Mouse (Mus musculus): ENCODE data around the gene Lypd6b. TPM values are rescaled to one million over a fixed set of nuclear protein-coding genes. Genes with fewer than 3 reads are reported as not detected.

Lypd6b gene
- total and polyA plus RNA-seq, 2 experiments from 2014 or later, result 0.11 to 0.38 TPM

DNA sequence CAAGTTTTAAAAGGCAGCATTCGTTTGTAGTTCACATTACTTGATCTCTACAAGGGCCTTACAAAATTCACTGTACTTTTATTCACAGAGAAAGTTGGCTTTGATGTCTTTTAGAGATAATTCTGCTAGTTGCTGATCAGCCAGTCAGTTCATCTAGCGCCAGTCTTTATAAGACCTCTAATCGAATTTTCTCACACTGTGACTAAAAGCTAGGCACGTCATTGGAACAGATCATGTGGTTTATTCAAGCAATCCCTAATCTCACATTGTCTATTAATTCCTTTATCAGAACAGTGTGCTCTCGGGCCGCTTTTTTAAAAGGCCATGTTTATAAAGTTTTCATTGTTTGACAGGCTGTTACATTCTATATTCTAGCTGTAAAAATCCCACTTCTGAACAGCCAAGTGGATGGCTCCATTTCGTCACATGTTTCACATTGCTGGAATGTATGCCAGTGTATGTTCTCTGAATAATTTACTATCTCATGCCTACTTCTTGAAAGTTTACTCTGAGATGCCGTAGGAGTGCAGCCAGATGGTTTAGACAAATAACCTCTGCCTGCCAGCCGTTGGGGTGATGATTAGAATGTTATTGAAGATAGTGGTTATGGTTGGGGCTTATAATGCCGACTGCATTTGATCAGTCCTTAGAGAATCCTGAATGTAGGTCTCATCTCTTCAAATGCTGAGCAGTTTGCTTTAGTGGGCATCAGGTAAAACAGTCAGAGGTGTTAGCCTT is 14.1 kb upstream of the Lypd6b start:
- no peak for TF ChIP-seq CTCF (IDR thresholded peaks at IDR 0.05; ENCODE audit: low read depth)
- TF ChIP-seq EP300 (IDR thresholded peaks at IDR 0.05; ENCODE audit: low read depth), result no peak
- Histone ChIP-seq H3K9ac (replicated peaks; ENCODE audit: low read depth, low read length) (no peak overlapping the region), H3K36me3 (replicated peaks; ENCODE audit: control insufficient read depth, insufficient read depth, low read length) (no peaks in the 10 kb centered on the region), H3K27me3 (ENCODE audit: control insufficient read depth, insufficient read depth, low read length) (no peaks in the 10 kb centered on the region), H3K27ac (ENCODE audit: low read depth) (no peak overlapping the region), H3K4me2 (ENCODE audit: low read depth, low read length) (no peak overlapping the region), H3K4me3 (ENCODE audit: low read depth, low read length) (no peak overlapping the region), H3K9me3 (replicated peaks; ENCODE audit: control insufficient read depth, low read length) (no peaks in the 10 kb centered on the region), H3K4me1 (ENCODE audit: control insufficient read depth, insufficient read depth) (peaks cover 7% of the 10 kb centered on the region; the same call in 1 of the 2 replicates)
- ATAC-seq (ENCODE audit: insufficient read depth, low read depth) (no peak), DNase-seq (ENCODE audit: low spot score) (no peak)
- WGBS, result 68% methylated on average over 10 of the region's 10 CpGs

GRCm38 (mm10) chr2:49774180-49774579 is 13.3 kb upstream of the Lypd6b start:
- ATAC-seq (ENCODE audit: insufficient read depth, low read depth), result no peak

GRCm38 (mm10) chr2:49775187-49775586 is 12.3 kb upstream of the Lypd6b start:
- Histone ChIP-seq H3K9me3 (replicated peaks; ENCODE audit: control insufficient read depth, low read length) (no peaks in the 10 kb centered on the region), H3K4me1 (ENCODE audit: control insufficient read depth, insufficient read depth) (peaks cover 7% of the 10 kb centered on the region; the same call in 1 of the 2 replicates), H3K27me3 (ENCODE audit: control insufficient read depth, insufficient read depth, low read length) (no peaks in the 10 kb centered on the region), H3K4me2 (ENCODE audit: low read depth, low read length) (no peak overlapping the region), H3K36me3 (replicated peaks; ENCODE audit: control insufficient read depth, insufficient read depth, low read length) (no peaks in the 10 kb centered on the region), H3K4me3 (ENCODE audit: low read depth, low read length) (no peak overlapping the region), H3K27ac (ENCODE audit: low read depth) (no peak overlapping the region), H3K9ac (replicated peaks; ENCODE audit: low read depth, low read length) (no peak overlapping the region)
- TF ChIP-seq EP300 (IDR thresholded peaks at IDR 0.05; ENCODE audit: low read depth) (no peak), CTCF (IDR thresholded peaks at IDR 0.05; ENCODE audit: low read depth) (no peak)
- ATAC-seq (ENCODE audit: insufficient read depth, low read depth) (no peak), DNase-seq (ENCODE audit: low spot score) (no peak)
- 81% methylated on average over 4 of the region's 4 CpGs for WGBS

More at GRCm38 (mm10) chr2:49774180-49774579, 13.3 kb upstream of the Lypd6b start:
- TF ChIP-seq EP300 (IDR thresholded peaks at IDR 0.05; ENCODE audit: low read depth) (no peak), CTCF (IDR thresholded peaks at IDR 0.05; ENCODE audit: low read depth) (no peak)
- Histone ChIP-seq H3K27ac (ENCODE audit: low read depth) (no peak overlapping the region), H3K9ac (replicated peaks; ENCODE audit: low read depth, low read length) (no peak overlapping the region), H3K27me3 (ENCODE audit: control insufficient read depth, insufficient read depth, low read length) (no peaks in the 10 kb centered on the region), H3K4me1 (ENCODE audit: control insufficient read depth, insufficient read depth) (peaks cover 7% of the 10 kb centered on the region; the same call in 1 of the 2 replicates), H3K9me3 (replicated peaks; ENCODE audit: control insufficient read depth, low read length) (no peaks in the 10 kb centered on the region), H3K4me2 (ENCODE audit: low read depth, low read length) (no peak overlapping the region), H3K36me3 (replicated peaks; ENCODE audit: control insufficient read depth, insufficient read depth, low read length) (no peaks in the 10 kb centered on the region), H3K4me3 (ENCODE audit: low read depth, low read length) (no peak overlapping the region)
- DNase-seq (ENCODE audit: low spot score), result no peak

DNA sequence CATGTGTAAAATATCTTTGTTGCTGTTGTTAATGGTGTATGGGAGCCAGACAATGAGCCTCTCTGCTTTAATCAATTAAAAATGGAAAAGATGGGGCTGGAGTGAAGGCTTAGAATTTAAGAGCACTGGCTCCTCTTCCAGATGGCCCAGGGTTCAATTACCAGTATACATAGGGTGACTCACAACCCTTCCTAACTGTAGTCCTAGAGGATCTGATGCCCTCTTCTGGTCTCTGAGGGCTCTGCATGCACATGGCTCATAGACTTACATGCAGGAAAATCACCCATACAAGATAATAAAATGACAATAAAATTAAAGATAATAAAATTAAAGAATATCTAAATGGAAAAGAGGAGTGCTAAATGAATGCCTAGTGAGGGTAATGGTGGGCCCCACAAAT is 11.8 kb upstream of the Lypd6b start:
- no peak overlapping the region for H3K4me3 ChIP-seq (ENCODE audit: low read depth, low read length)
- DNase-seq (ENCODE audit: low spot score) (no peak), ATAC-seq (ENCODE audit: insufficient read depth, low read depth) (no peak)
- H3K27me3 ChIP-seq (ENCODE audit: control insufficient read depth, insufficient read depth, low read length), result no peaks in the 10 kb centered on the region
- no peaks in the 10 kb centered on the region for H3K36me3 ChIP-seq (replicated peaks; ENCODE audit: control insufficient read depth, insufficient read depth, low read length)
- TF ChIP-seq EP300 (IDR thresholded peaks at IDR 0.05; ENCODE audit: low read depth) (no peak), CTCF (IDR thresholded peaks at IDR 0.05; ENCODE audit: low read depth) (no peak)
- no peak overlapping the region for H3K4me2 ChIP-seq (ENCODE audit: low read depth, low read length)
- no peak overlapping the region for H3K9ac ChIP-seq (replicated peaks; ENCODE audit: low read depth, low read length)
- H3K9me3 ChIP-seq (replicated peaks; ENCODE audit: control insufficient read depth, low read length), result no peaks in the 10 kb centered on the region
- no peak overlapping the region for H3K27ac ChIP-seq (ENCODE audit: low read depth)
- H3K4me1 ChIP-seq (ENCODE audit: control insufficient read depth, insufficient read depth), result peaks cover 7% of the 10 kb centered on the region; the same call in 1 of the 2 replicates

DNA sequence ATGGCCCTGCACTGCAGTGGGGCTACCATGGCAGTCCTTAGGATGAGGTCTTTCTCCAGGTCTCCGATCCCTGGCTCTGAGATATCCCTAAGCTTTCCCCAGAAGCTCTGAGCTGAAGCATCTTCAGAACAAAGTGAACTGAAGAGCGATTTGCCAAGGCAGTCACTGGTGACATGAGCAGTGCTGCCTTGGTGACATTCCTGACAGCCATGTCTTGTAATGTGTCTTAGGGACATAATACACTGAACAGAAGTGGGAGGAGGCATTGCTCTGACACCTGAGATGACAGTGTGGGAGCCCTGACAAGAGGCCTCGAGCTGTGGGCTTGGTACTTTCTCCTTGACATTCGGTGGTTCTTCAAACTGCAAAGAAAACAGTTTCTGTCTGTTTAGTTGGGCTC is 11.1 kb upstream of the Lypd6b start:
- Histone ChIP-seq H3K36me3 (replicated peaks; ENCODE audit: control insufficient read depth, insufficient read depth, low read length) (no peaks in the 10 kb centered on the region), H3K9ac (replicated peaks; ENCODE audit: low read depth, low read length) (no peak overlapping the region), H3K4me2 (ENCODE audit: low read depth, low read length) (no peak overlapping the region), H3K9me3 (replicated peaks; ENCODE audit: control insufficient read depth, low read length) (no peaks in the 10 kb centered on the region), H3K27me3 (ENCODE audit: control insufficient read depth, insufficient read depth, low read length) (no peaks in the 10 kb centered on the region), H3K27ac (ENCODE audit: low read depth) (no peak overlapping the region), H3K4me3 (ENCODE audit: low read depth, low read length) (no peak overlapping the region), H3K4me1 (ENCODE audit: control insufficient read depth, insufficient read depth) (peaks cover 7% of the 10 kb centered on the region; the same call in 1 of the 2 replicates)
- ATAC-seq (ENCODE audit: insufficient read depth, low read depth) (no peak), DNase-seq (ENCODE audit: low spot score) (no peak)
- 76% methylated on average over 4 of the region's 4 CpGs for WGBS
- TF ChIP-seq CTCF (IDR thresholded peaks at IDR 0.05; ENCODE audit: low read depth), result no peak
- TF ChIP-seq EP300 (IDR thresholded peaks at IDR 0.05; ENCODE audit: low read depth), result no peak

GRCm38 (mm10) chr2:49788051-49788418 is 547 bp downstream of the Lypd6b start:
- Histone ChIP-seq H3K4me1 (ENCODE audit: control insufficient read depth, insufficient read depth) (peaks cover 7% of the 10 kb centered on the region; the same call in 1 of the 2 replicates), H3K27ac (ENCODE audit: low read depth) (no peak overlapping the region), H3K9ac (replicated peaks; ENCODE audit: low read depth, low read length) (no peak overlapping the region), H3K4me2 (ENCODE audit: low read depth, low read length) (peak overlapping the region; percentile 85), H3K4me3 (ENCODE audit: low read depth, low read length) (peak overlapping the region; percentile 51), H3K36me3 (replicated peaks; ENCODE audit: control insufficient read depth, insufficient read depth, low read length) (no peaks in the 10 kb centered on the region), H3K9me3 (replicated peaks; ENCODE audit: control insufficient read depth, low read length) (no peaks in the 10 kb centered on the region), H3K27me3 (ENCODE audit: control insufficient read depth, insufficient read depth, low read length) (peaks cover 21% of the 10 kb centered on the region)
- TF ChIP-seq EP300 (IDR thresholded peaks at IDR 0.05; ENCODE audit: low read depth), result no peak
- TF ChIP-seq CTCF (IDR thresholded peaks at IDR 0.05; ENCODE audit: low read depth), result no peak
- ATAC-seq (ENCODE audit: insufficient read depth, low read depth), result peak; percentile 21; the same call in 1 of the 2 replicates
- 2% methylated on average over 12 of the region's 14 CpGs for WGBS
- DNase-seq (ENCODE audit: low spot score), result no peak

All from heart, postnatal 0 days (tissue).